ENCODE assay signal across 23 mouse cellular contexts in the genomic region with DNA sequence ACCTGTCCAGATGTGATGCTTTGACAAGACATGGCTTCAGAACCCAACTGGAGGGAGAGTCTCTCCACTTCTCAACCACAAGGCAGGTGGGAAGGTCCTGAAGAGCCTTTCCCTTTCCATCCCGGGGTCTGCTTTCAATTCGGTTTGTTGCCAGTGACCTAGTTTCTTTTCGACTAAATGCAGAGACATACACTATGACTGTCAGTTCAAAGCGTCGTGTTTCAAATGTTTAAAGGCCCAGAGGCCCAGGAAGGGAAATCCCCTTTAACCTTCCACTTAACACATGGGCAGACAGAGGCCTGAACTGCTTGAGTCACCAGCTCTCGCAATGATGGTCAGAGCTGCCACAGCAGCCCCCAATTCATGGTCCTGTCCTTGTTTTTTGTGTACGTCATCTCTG.
A peak's percentile ranks its signal among the peaks of the same experiment; 100 is the strongest.
DNase-seq lines count a peak whose midpoint lies in the region; ATAC-seq and TF ChIP-seq lines count a peak whose summit lies in the region.
"Had no signal": no experiment of that assay in that cellular context is flagged by ENCODE, and none has a peak within 500 bp of the region (broad histone marks: within the 10 kb centered on the region; RNA-seq: fewer than 3 reads in every experiment).

No protein-coding gene starts in this region.

- DNase-seq in T-cell, adult 2 months (ENCODE audit: low spot score): peak; percentile 20
- DNase-seq in thymus, adult 2 months: peak; percentile 5
- no peak for DNase-seq in spleen, postnatal 36 days (ENCODE audit: low spot score in 2 of 2)
- DNase-seq in lung, adult 2 months: no peak
- DNase-seq in gastrocnemius, postnatal 36 days: no peak
- DNase-seq: adrenal gland, adult 2 months; B cell, adult 2 months; cerebellum, adult 8-10 months; gastrocnemius, postnatal 25 days; heart, postnatal 36 days; kidney, adult 8-10 months; kidney, postnatal 10 days; left cerebral cortex, postnatal 4 days; right cerebral cortex, postnatal 4 days had no signal

- no peak overlapping the region for H3K9ac ChIP-seq in forebrain, embryonic 13.5 days
- H3K9ac ChIP-seq: heart, embryonic 15.5 days; hindbrain, embryonic 13.5 days; limb, embryonic 15.5 days; liver, embryonic 15.5 days; midbrain, embryonic 15.5 days; stomach, embryonic 15.5 days had no signal

- peak overlapping the region; percentile 21 for H3K27ac ChIP-seq in thymus, adult 2 months (ENCODE audit: control insufficient read depth, insufficient read depth, low read length)
- H3K27ac ChIP-seq in forebrain, embryonic 13.5 days: no peak overlapping the region
- H3K27ac ChIP-seq: heart, embryonic 15.5 days; hindbrain, embryonic 13.5 days; left cerebral cortex, adult 2 months; limb, embryonic 15.5 days; liver, embryonic 15.5 days; midbrain, embryonic 15.5 days; stomach, embryonic 15.5 days had no signal

- 62% methylated on average over 7 of the region's 7 CpGs for WGBS in thymus, adult 2 months
- WGBS in lung, adult 2 months: 56% methylated on average over 7 of the region's 7 CpGs
- WGBS in forebrain, embryonic 13.5 days: 76% methylated on average over 7 of the region's 7 CpGs

- H3K9me3 ChIP-seq in forebrain, embryonic 13.5 days (replicated peaks): no peaks in the 10 kb centered on the region
- H3K9me3 ChIP-seq: heart, embryonic 15.5 days; hindbrain, embryonic 13.5 days; limb, embryonic 15.5 days; liver, embryonic 15.5 days; midbrain, embryonic 15.5 days; stomach, embryonic 15.5 days had no signal

- H3K27me3 ChIP-seq in thymus, adult 2 months (ENCODE audit: control insufficient read depth, insufficient read depth, low read length): no peaks in the 10 kb centered on the region
- no peaks in the 10 kb centered on the region for H3K27me3 ChIP-seq in forebrain, embryonic 13.5 days
- H3K27me3 ChIP-seq: heart, embryonic 15.5 days; hindbrain, embryonic 13.5 days; limb, embryonic 15.5 days; liver, embryonic 15.5 days; midbrain, embryonic 15.5 days; stomach, embryonic 15.5 days had no signal

- no peak for TF ChIP-seq POLR2A in thymus, adult 2 months (IDR thresholded peaks at IDR 0.05; ENCODE audit: control insufficient read depth, extremely low read depth, insufficient read depth, low read length, poor library complexity)
- no peak for TF ChIP-seq POLR2A in lung, adult 2 months (IDR thresholded peaks at IDR 0.05; ENCODE audit: borderline replicate concordance, extremely low read depth, low read depth, low read length)

- peaks cover 13% of the 10 kb centered on the region for H3K4me1 ChIP-seq in thymus, adult 2 months (replicated peaks; ENCODE audit: control insufficient read depth, insufficient read depth, low read length)
- H3K4me1 ChIP-seq in lung, adult 2 months (ENCODE audit: control insufficient read depth, insufficient read depth, low read length): no peaks in the 10 kb centered on the region
- no peaks in the 10 kb centered on the region for H3K4me1 ChIP-seq in forebrain, embryonic 13.5 days
- H3K4me1 ChIP-seq: heart, embryonic 15.5 days; limb, embryonic 15.5 days; liver, embryonic 15.5 days; midbrain, embryonic 15.5 days; stomach, embryonic 15.5 days had no signal

- TF ChIP-seq CTCF in thymus, adult 2 months (IDR thresholded peaks at IDR 0.05; ENCODE audit: borderline replicate concordance, control insufficient read depth, extremely low read depth, insufficient read depth, low read length, poor library complexity): no peak
- no peak for TF ChIP-seq CTCF in lung, adult 2 months (IDR thresholded peaks at IDR 0.05; ENCODE audit: insufficient read depth, low read length)

- H3K4me2 ChIP-seq in forebrain, embryonic 13.5 days: no peak overlapping the region
- H3K4me2 ChIP-seq: heart, embryonic 15.5 days; hindbrain, embryonic 13.5 days; limb, embryonic 15.5 days; liver, embryonic 15.5 days; midbrain, embryonic 15.5 days; stomach, embryonic 15.5 days had no signal

- H3K36me3 ChIP-seq in thymus, adult 2 months (ENCODE audit: control insufficient read depth, insufficient read depth, low read length): no peaks in the 10 kb centered on the region
- no peaks in the 10 kb centered on the region for H3K36me3 ChIP-seq in forebrain, embryonic 13.5 days (ENCODE audit: poor library complexity, severe bottlenecking)
- H3K36me3 ChIP-seq: heart, embryonic 15.5 days; hindbrain, embryonic 13.5 days; limb, embryonic 15.5 days; liver, embryonic 15.5 days; midbrain, embryonic 15.5 days; stomach, embryonic 15.5 days had no signal

- peak; percentile 81 for ATAC-seq in inflammation-experienced regulatory T-cells, adult 6 months
- no peak for ATAC-seq in forebrain, embryonic 13.5 days
- ATAC-seq: midbrain, embryonic 15.5 days had no signal

- intact Hi-C loops in gastrocnemius, postnatal 36 days (cut with DNase I): no loop called here

- no peak overlapping the region for H3K4me3 ChIP-seq in thymus, adult 2 months (ENCODE audit: control insufficient read depth, insufficient read depth, low read length)
- H3K4me3 ChIP-seq in lung, adult 2 months (replicated peaks; ENCODE audit: extremely low read depth, low read depth, low read length): no peak overlapping the region
- H3K4me3 ChIP-seq in forebrain, embryonic 13.5 days: no peak overlapping the region
- H3K4me3 ChIP-seq: heart, embryonic 15.5 days; hindbrain, embryonic 13.5 days; left cerebral cortex, adult 2 months; limb, embryonic 15.5 days; liver, embryonic 15.5 days; midbrain, embryonic 15.5 days; stomach, embryonic 15.5 days had no signal

Comparison
In these comparisons a context has a peak if more than half of its experiments do, and no peak if none do; other contexts are left out.
1. DNase-seq: peak in T-cell, adult 2 months (single experiment) and thymus, adult 2 months (single experiment); none in spleen, postnatal 36 days (0 of 2), lung, adult 2 months (single experiment) and gastrocnemius, postnatal 36 days (0 of 2).